Mouse (Mus musculus) MEL (cell line): Measurements from ENCODE around the gene Zfr. TPM values are rescaled to one million over a fixed set of nuclear protein-coding genes. Genes with fewer than 3 reads are reported as not detected.

Experiments
- DNase-seq: peaks from one replicate; pipeline ENCODE4 v3.0.0; 2011; ENCODE audit warnings: low read depth, low spot score
- H3K27ac ChIP-seq: 2 replicates; pipeline ENCODE4 v1.5.1; 2012; ENCODE audit warnings: low read depth, mild to moderate bottlenecking, control low read depth, low read length, moderate library complexity; ENCODE audit not compliant: control insufficient read depth
- H3K27me3 ChIP-seq, 2 experiments: fragments of 150-350 bp in 1 of 2; sonication (generic) in 1 of 2; 2 replicates each; pipeline ENCODE4 v1.6.1; 2012; ENCODE audit warnings: low read length in 2 of 2, mild to moderate bottlenecking in 2 of 2, improper control_type of control experiment in 1 of 2, moderate library complexity in 1 of 2; ENCODE audit not compliant: insufficient read depth in 2 of 2, control insufficient read depth in 1 of 2
- H3K36me3 ChIP-seq, 2 experiments: 2 replicates each; pipeline ENCODE4 v1.6.1; 2012 to 2014; ENCODE audit warnings: low read length in 2 of 2, improper control_type of control experiment in 1 of 2, inconsistent platforms in 1 of 2, mild to moderate bottlenecking in 1 of 2; ENCODE audit not compliant: insufficient read depth in 2 of 2, control insufficient read depth in 1 of 2
- H3K4me1 ChIP-seq, 2 experiments: fragments of 150-350 bp in 1 of 2; sonication (generic) in 1 of 2; 2 replicates each; pipeline ENCODE4 v1.6.1; 2012; ENCODE audit warnings: low read length in 2 of 2, improper control_type of control experiment in 1 of 2, mild to moderate bottlenecking in 1 of 2; ENCODE audit not compliant: insufficient read depth in 2 of 2, control insufficient read depth in 1 of 2
- H3K4me3 ChIP-seq, 2 experiments: fragments of 150-350 bp in 1 of 2; sonication (generic) in 1 of 2; 2 replicates each; pipeline ENCODE4 v1.5.1; 2012; ENCODE audit warnings: low read depth in 2 of 2, low read length in 2 of 2, mild to moderate bottlenecking in 2 of 2, moderate library complexity in 2 of 2, control low read depth in 1 of 2, improper control_type of control experiment in 1 of 2; ENCODE audit not compliant: control insufficient read depth in 1 of 2, insufficient read depth in 1 of 2
- H3K79me2 ChIP-seq: 2 replicates; pipeline ENCODE4 v1.6.1; 2012; ENCODE audit warnings: mild to moderate bottlenecking, low read length, moderate library complexity; ENCODE audit not compliant: control insufficient read depth, poor library complexity, insufficient read depth
- H3K9ac ChIP-seq: 2 replicates; pipeline ENCODE4 v1.6.1; 2012; ENCODE audit warnings: low read depth, mild to moderate bottlenecking, control low read depth, low read length, moderate library complexity; ENCODE audit not compliant: control insufficient read depth, poor library complexity, severe bottlenecking
- H3K9me3 ChIP-seq: fragments of 150-350 bp; sonication (generic); replicated peaks from 2 replicates; pipeline ENCODE4 v1.6.1; 2012; ENCODE audit warnings: mild to moderate bottlenecking, low read length, improper control_type of control experiment, moderate library complexity; ENCODE audit not compliant: insufficient read depth
- GABPA ChIP-seq: IDR thresholded peaks from 2 replicates; pipeline ENCODE4 v1.6.1; 2012; ENCODE audit warnings: low read depth, mild to moderate bottlenecking, inconsistent platforms, low read length, improper control_type of control experiment, moderate library complexity
- GATA1 ChIP-seq: IDR thresholded peaks from 2 replicates; pipeline ENCODE4 v1.6.1; 2011; ENCODE audit warnings: low read depth, low read length, improper control_type of control experiment
- HCFC1 ChIP-seq: IDR thresholded peaks from 2 replicates; pipeline ENCODE4 v1.6.1; 2012; ENCODE audit warnings: low read depth, mild to moderate bottlenecking, inconsistent platforms, low read length, improper control_type of control experiment, moderate library complexity
- KAT2A ChIP-seq: conservative IDR thresholded peaks from 2 replicates; pipeline ENCODE4 v1.6.1; 2012; ENCODE audit warnings: low read depth, low read length, improper control_type of control experiment, inconsistent platforms
- MXI1 ChIP-seq: IDR thresholded peaks from 2 replicates; pipeline ENCODE4 v1.6.1; 2011; ENCODE audit warnings: mild to moderate bottlenecking, low read depth, low read length, improper control_type of control experiment
- TAL1 ChIP-seq: IDR thresholded peaks from 2 replicates; pipeline ENCODE4 v1.6.1; 2012; ENCODE audit warnings: mild to moderate bottlenecking, inconsistent platforms, low read length, moderate library complexity, mixed read lengths
- UBTF ChIP-seq: IDR thresholded peaks from 2 replicates; pipeline ENCODE4 v1.6.1; 2012; ENCODE audit warnings: low read depth, mild to moderate bottlenecking, inconsistent platforms, low read length, improper control_type of control experiment, moderate library complexity, borderline replicate concordance; ENCODE audit not compliant: insufficient read depth
- USF1 ChIP-seq: IDR thresholded peaks from 2 replicates; pipeline ENCODE4 v1.6.1; 2014; ENCODE audit warnings: low read depth, mild to moderate bottlenecking, inconsistent platforms, low read length, improper control_type of control experiment, moderate library complexity
- ZC3H11A ChIP-seq: IDR thresholded peaks from 2 replicates; pipeline ENCODE4 v1.6.1; 2012; ENCODE audit warnings: low read depth, mild to moderate bottlenecking, inconsistent platforms, low read length, improper control_type of control experiment
- ZKSCAN1 ChIP-seq: IDR thresholded peaks from 2 replicates; pipeline ENCODE4 v1.6.1; 2012; ENCODE audit warnings: low read depth, mild to moderate bottlenecking, inconsistent platforms, low read length, improper control_type of control experiment, moderate library complexity
- ZMIZ1 ChIP-seq: IDR thresholded peaks from 2 replicates; pipeline ENCODE4 v1.6.1; 2012; ENCODE audit warnings: low read depth, mild to moderate bottlenecking, inconsistent platforms, low read length, improper control_type of control experiment, moderate library complexity
- polyA plus RNA-seq, 2 experiments: library from polyadenylated mRNA; stranded (reverse) in 1 of 2; unstranded in 1 of 2; fragments of >175 nt in 1 of 2; fragments of >200 nt in 1 of 2; gene quantifications; 2 replicates each; pipeline versions ENCODE4 v1.2.1 to v1.2.4; 2012; ENCODE audit warnings: low replicate concordance in 2 of 2, low read depth in 1 of 2; ENCODE audit not compliant: insufficient read length in 2 of 2, insufficient read depth in 1 of 2, missing spikeins in 1 of 2
- total RNA-seq: library from RNA; depleted of rRNA; stranded (reverse); fragments of 300-350 nt; gene quantifications from 2 replicates; pipeline ENCODE4 v1.2.3, GENCODE M21; 2012

The Zfr gene
- total and polyA plus RNA-seq, 3 experiments = 54.4 to 199 (median 108) TPM

DNA sequence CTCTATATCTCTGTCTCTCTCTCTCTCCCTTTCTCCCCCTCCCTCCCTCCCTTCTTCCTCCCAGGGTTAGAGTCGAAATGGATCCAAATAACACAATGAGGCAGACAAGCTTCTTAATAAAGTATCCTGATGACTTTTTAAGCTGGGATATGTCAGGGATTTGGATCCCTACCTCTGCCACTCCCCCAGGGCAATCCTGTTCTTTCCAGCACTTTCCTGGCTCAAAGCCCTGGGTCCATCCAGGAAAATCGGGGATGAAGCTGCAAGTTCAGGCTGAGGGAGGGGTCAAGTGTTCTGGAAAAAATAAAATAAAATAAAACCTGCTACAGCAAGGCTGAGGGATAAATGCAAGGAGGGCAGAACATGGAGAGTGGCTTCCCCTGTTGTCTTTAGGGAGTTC, 49.7 kb upstream of the Zfr start:
- no peaks in the 10 kb centered on the region for H3K79me2 ChIP-seq

DNA sequence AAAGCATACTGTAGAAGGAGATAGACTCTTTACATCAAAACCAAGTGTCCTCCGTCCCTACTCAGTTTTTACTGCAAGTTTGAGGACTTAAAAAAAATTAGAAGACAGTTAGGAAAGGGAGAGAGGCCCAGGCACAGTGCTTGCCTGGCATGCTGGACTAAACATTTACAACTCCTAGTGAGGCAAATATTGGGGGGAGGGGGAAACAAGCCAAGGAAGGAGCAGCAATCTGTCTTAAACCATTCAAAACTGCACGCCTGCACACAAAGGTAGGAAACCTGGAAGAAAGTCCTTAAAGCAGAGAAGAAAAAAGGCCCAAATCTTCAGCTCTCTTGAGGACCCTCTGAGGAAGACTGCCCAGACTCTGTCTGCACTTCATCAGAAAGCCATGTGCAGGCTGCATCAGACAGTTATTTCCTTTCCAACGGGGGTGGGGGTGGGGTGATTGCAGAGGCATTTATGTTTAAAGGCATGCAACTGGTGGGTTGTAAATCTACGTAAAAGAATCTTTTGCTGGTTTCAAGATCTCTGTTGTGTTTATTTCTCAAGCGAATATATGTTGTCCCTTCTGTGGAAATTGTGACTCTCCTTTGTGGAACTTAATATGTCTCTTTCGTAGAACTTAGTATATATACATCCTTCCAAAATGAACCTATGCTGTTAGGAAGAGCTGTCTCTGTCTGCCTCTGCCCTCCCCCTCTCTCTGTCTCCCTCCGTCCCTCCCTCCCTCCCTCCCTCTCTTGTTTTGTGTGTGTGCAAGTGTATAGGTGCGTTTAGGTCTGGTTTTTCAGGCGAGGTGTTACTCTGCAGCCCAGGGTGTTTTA, 49.0 kb upstream of the Zfr start:
- Histone ChIP-seq H3K79me2 (no peaks in the 10 kb centered on the region), H3K4me1 (no peaks in the 10 kb centered on the region), H3K9me3 (no peaks in the 10 kb centered on the region), H3K36me3 (no peaks in the 10 kb centered on the region; a peak in 1 of 4 replicates), H3K27ac (no peak overlapping the region), H3K27me3 (peaks cover 14 to 15% of the 10 kb centered on the region in 2 experiments), H3K9ac (no peak overlapping the region), H3K4me3 (no peak overlapping the region)
- DNase-seq = no peak
- no peak for TF ChIP-seq GATA1
- no peak for TF ChIP-seq UBTF
- no peak for TF ChIP-seq ZMIZ1
- TF ChIP-seq HCFC1 = no peak
- no peak for TF ChIP-seq USF1
- no peak for TF ChIP-seq ZKSCAN1

More for the DNA sequence above, 49.7 kb upstream of the Zfr start:
- Histone ChIP-seq H3K27me3 (peaks cover 11 to 13% of the 10 kb centered on the region in 2 experiments), H3K9me3 (no peaks in the 10 kb centered on the region), H3K4me3 (no peak overlapping the region), H3K4me1 (no peaks in the 10 kb centered on the region), H3K36me3 (no peaks in the 10 kb centered on the region; a peak in 1 of 4 replicates), H3K9ac (no peak overlapping the region), H3K27ac (no peak overlapping the region)
- no peak for TF ChIP-seq ZKSCAN1
- TF ChIP-seq MXI1 = no peak
- TF ChIP-seq GABPA = no peak
- TF ChIP-seq KAT2A = no peak
- TF ChIP-seq HCFC1 = no peak
- DNase-seq = no peak

DNA sequence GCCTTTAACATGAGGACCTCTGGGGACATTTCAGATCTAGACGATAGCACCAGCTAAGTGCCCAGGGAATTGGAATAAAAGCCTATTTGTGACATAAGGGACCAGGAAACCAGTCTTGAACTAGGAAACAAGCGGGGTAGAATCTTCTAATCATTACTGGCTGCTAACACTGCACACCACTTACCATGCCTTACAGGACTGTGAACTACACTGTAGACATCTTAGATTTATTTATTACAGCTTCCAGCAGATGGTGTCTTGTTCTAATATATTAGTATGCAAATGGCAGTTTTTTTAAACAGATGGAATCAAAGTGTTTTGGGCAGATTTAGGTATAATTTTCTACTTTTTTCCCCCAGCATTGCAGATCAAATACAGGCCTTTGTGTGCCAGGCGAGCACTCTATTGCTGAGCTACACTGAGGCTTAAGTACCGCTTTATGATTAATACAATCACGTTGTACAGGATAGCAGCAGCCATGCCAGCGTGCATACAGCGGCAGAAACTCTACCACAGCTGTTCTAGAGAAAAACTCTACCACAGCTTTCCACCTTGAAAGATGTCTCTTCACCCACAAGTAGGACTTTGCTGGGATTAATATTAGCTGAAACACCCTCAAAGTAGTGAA, 44.8 kb upstream of the Zfr start:
- 0 out of 2 replicates have a peak, but pooled peaks have one; percentile 1 for TF ChIP-seq ZC3H11A
- no peak for TF ChIP-seq TAL1
- no peak overlapping the region for H3K4me3 ChIP-seq
- H3K27ac ChIP-seq = no peak overlapping the region
- H3K9me3 ChIP-seq = no peaks in the 10 kb centered on the region
- no peaks in the 10 kb centered on the region for H3K36me3 ChIP-seq
- H3K27me3 ChIP-seq = peaks cover 8 to 10% of the 10 kb centered on the region in 2 experiments; a peak in 3 of 4 replicates
- DNase-seq = no peak
- H3K79me2 ChIP-seq = no peaks in the 10 kb centered on the region
- H3K9ac ChIP-seq = no peak overlapping the region
- no peaks in the 10 kb centered on the region for H3K4me1 ChIP-seq
